Mouse (Mus musculus) midbrain, embryonic 11.5 days (tissue): ENCODE measurements around the gene Srrm1. TPM values are rescaled to one million over a fixed set of nuclear protein-coding genes. Genes with fewer than 3 reads are reported as not detected.

Experiments
- ATAC-seq: fragments of 200-750 bp; cut with Nextera tagmentation; 2 replicates; pipeline ENCODE4 v1.8.0; 2017; ENCODE audit warnings: moderate TSS enrichment, moderate library complexity; ENCODE audit not compliant: low FRiP score
- DNase-seq: peaks from one replicate; pipeline ENCODE4 v3.0.0; 2015; ENCODE audit warnings: low spot score; ENCODE audit errors: missing footprints
- H3K27ac ChIP-seq: fragments of 300-500 bp; sonication (generic); 2 replicates; pipeline ENCODE4 v1.5.1; 2014; ENCODE audit warnings: low read depth, low read length
- H3K27me3 ChIP-seq: fragments of 300-500 bp; sonication (generic); 2 replicates; pipeline ENCODE4 v1.6.1; 2014; ENCODE audit warnings: mild to moderate bottlenecking, low read length, moderate library complexity, mixed read lengths; ENCODE audit not compliant: control insufficient read depth, insufficient read depth
- H3K36me3 ChIP-seq: fragments of 300-500 bp; sonication (generic); 2 replicates; pipeline ENCODE4 v1.6.1; 2014; ENCODE audit warnings: mild to moderate bottlenecking, low read length, moderate library complexity, mixed read lengths; ENCODE audit not compliant: control insufficient read depth, insufficient read depth
- H3K4me1 ChIP-seq: fragments of 300-500 bp; sonication (generic); 2 replicates; pipeline ENCODE4 v1.6.1; 2014; ENCODE audit warnings: low read length; ENCODE audit not compliant: control insufficient read depth, insufficient read depth
- H3K4me2 ChIP-seq: fragments of 300-500 bp; sonication (generic); 2 replicates; pipeline ENCODE4 v1.6.1; 2014; ENCODE audit warnings: mild to moderate bottlenecking, moderate library complexity
- H3K4me3 ChIP-seq: fragments of 300-500 bp; sonication (generic); 2 replicates; pipeline ENCODE4 v1.5.1; 2014; ENCODE audit warnings: low read depth, low read length
- H3K9ac ChIP-seq: fragments of 300-500 bp; sonication (generic); 2 replicates; pipeline ENCODE4 v1.6.1; 2014; ENCODE audit warnings: low read length
- H3K9me3 ChIP-seq: fragments of 300-500 bp; sonication (generic); 2 replicates; pipeline ENCODE4 v1.6.1; 2016; ENCODE audit warnings: low read length; ENCODE audit not compliant: control insufficient read depth
- WGBS: fragments of 180-500 bp; shearing (Covaris S2); extraction: QIAGEN DNeasy Blood & Tissue Kit; methylation state at CpG from one replicate; pipeline ENCODE4 v1.1.7; 2014; 5-methylcytosine and 5-hydroxymethylcytosine counted together
- polyA plus RNA-seq: library from polyadenylated mRNA; unstranded; fragments of >200 nt; fragmentation: Nextera tagmentation; extraction: Ambion mirVana; gene quantifications from 2 replicates; pipeline ENCODE4 v1.2.1, GENCODE M21; 2014

The Srrm1 gene
- polyA plus RNA-seq, 1 experiment from 2014 or later: 225 TPM

GRCm38 (mm10) chr4:135274761-135275160 is 78.4 kb downstream of the Srrm1 start:
- Histone ChIP-seq H3K4me1 (peaks cover 18% of the 10 kb centered on the region), H3K27me3 (peaks cover 11% of the 10 kb centered on the region), H3K36me3 (no peaks in the 10 kb centered on the region), H3K27ac (no peak overlapping the region), H3K9ac (no peak overlapping the region), H3K4me3 (no peak overlapping the region), H3K9me3 (no peaks in the 10 kb centered on the region), H3K4me2 (no peak overlapping the region)
- ATAC-seq (no peak), DNase-seq (no peak)
- WGBS: 84% methylated on average over 7 of the region's 7 CpGs

- Histone ChIP-seq H3K27ac (no peak overlapping the region), H3K9ac (peak overlapping the region; percentile 57), H3K9me3 (no peaks in the 10 kb centered on the region), H3K36me3 (no peaks in the 10 kb centered on the region), H3K4me2 (peak overlapping the region; percentile 58), H3K4me1 (peaks cover 26% of the 10 kb centered on the region), H3K27me3 (peaks cover 11% of the 10 kb centered on the region), H3K4me3 (peak overlapping the region; percentile 90)
- DNase-seq (no peak), ATAC-seq (no peak)
- WGBS: 2% methylated on average over 17 of the region's 17 CpGs
These were observed 79.8 kb downstream of the Srrm1 start for GRCm38 (mm10) chr4:135273307-135273682.

DNA sequence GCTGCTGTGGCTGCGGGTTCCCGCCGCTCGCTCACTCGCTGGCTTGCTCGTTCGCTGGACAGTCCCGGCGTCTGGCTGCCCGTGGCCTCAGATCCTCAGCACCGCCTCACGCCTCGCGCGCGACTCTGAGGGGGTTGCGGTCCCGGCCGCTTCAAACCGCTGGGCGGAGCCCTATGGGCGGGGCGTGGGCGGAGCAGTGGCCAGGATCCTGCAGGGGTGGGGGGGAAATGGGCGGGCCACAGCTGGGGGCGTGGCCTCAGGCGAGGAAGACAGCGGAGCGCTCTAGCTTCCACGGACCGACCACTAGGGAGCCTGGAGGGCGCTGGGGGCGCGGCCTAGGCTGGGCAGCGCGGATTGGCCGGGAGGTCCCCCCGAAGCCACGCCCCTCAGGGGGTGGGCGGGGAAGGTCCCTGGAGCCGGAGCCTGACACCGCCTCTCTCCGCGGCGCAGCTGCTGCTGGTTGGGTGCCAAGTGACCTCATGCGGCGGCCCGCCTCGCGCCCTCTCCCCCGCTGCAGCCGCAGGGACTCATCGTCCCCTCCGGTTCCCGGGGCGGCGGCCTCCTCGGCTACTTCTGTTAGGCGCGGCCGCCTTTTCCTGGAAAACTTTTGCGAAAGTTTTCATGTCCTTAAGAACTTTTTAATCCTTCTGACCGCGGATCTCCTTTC is 80.3 kb downstream of the Srrm1 start, which contains the start of gene Clic4:
Clic4 (minus strand) TSS at position 175 of the 667 bp plus-strand sequence.
- Histone ChIP-seq H3K9ac (peak within 1 kb of the TSS; percentile 96), H3K9me3 (no peaks in the 10 kb centered on the region), H3K4me1 (peaks cover 28% of the 10 kb centered on the region), H3K4me3 (peak within 1 kb of the TSS; percentile 90), H3K36me3 (no peaks in the 10 kb centered on the region), H3K27me3 (peaks cover 11% of the 10 kb centered on the region), H3K4me2 (peak within 1 kb of the TSS; percentile 58), H3K27ac (peak within 1 kb of the TSS; percentile 96)
- WGBS: 0% methylated on average over 45 of the region's 64 CpGs
- peak; percentile 99 for ATAC-seq
- peak; percentile 100 for DNase-seq

- Histone ChIP-seq H3K36me3 (no peaks in the 10 kb centered on the region), H3K4me1 (peaks cover 35% of the 10 kb centered on the region), H3K9ac (peak overlapping the region; percentile 96), H3K27ac (peak overlapping the region; percentile 96), H3K4me2 (peak overlapping the region; percentile 58), H3K27me3 (peaks cover 11% of the 10 kb centered on the region), H3K9me3 (no peaks in the 10 kb centered on the region), H3K4me3 (peak overlapping the region; percentile 90)
- DNase-seq: peak; percentile 93
- ATAC-seq: peak; percentile 10; the same call in 1 of the 2 replicates
- under 1% methylated on average over 64 of the region's 67 CpGs for WGBS
These were observed 81.1 kb downstream of the Srrm1 start for GRCm38 (mm10) chr4:135271881-135272616.

DNA sequence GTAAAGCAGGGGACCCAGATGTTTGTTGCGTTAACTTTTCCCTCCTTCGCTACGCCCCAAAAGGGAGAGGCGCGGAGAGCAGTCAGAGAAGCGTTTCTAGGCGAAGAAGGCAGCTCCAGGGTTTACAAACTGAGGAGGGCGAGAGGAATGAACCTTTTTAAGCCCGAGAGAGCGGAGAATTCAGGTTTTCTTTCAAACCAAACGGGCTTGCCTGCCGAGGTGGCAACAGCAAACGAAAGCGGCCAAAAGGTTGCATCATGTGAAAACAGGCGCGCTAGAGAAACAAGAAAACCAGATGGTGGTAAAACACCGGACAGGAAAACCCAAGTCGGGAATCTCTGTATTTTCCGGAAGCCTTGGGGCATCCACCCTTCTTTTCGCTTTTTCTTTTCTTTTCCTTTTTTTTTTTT is 81.7 kb downstream of the Srrm1 start:
- peak overlapping the region; percentile 96 for H3K9ac ChIP-seq
- no peak overlapping the region for H3K27ac ChIP-seq
- H3K4me2 ChIP-seq: peak overlapping the region; percentile 58
- DNase-seq (peak; percentile 94), ATAC-seq (no peak)
- no peaks in the 10 kb centered on the region for H3K9me3 ChIP-seq
- peaks cover 11% of the 10 kb centered on the region for H3K27me3 ChIP-seq
- peaks cover 36% of the 10 kb centered on the region for H3K4me1 ChIP-seq
- H3K36me3 ChIP-seq: no peaks in the 10 kb centered on the region
- H3K4me3 ChIP-seq: peak overlapping the region; percentile 90
- under 1% methylated on average over 20 of the region's 20 CpGs for WGBS

Other genes starting within 250 kb of the Srrm1 start
- gene Runx3, start 232.7 kb downstream of the Srrm1 start, polyA plus RNA-seq: 0.08 TPM in 1 of 2 replicates, not detected in the other
- 168 and 173 TPM in 2 replicates for gene Clic4, start 80.5 kb downstream of the Srrm1 start, polyA plus RNA-seq
- 0.40 and 0.63 TPM in 2 replicates for gene Ncmap, start 44.9 kb upstream of the Srrm1 start, polyA plus RNA-seq
- gene Rcan3, start 80.5 kb upstream of the Srrm1 start, polyA plus RNA-seq: 7.0 and 9.1 TPM in 2 replicates
- 0.53 and 0.73 TPM in 2 replicates for gene Stpg1, start 141.5 kb upstream of the Srrm1 start, polyA plus RNA-seq
- 2.6 and 4.2 TPM in 2 replicates for gene Nipal3, start 141.7 kb upstream of the Srrm1 start, polyA plus RNA-seq
- gene Grhl3, start 220.3 kb upstream of the Srrm1 start, polyA plus RNA-seq: 3.1 and 3.2 TPM in 2 replicates